Mouse (Mus musculus) limb, embryonic 11.5 days (tissue): ENCODE data around the gene Tsfm. TPM values are rescaled to one million over a fixed set of nuclear protein-coding genes. Genes with fewer than 3 reads are reported as not detected.
"Not testable (repeated sequence)": the region's sequence is repeated elsewhere in the genome, so short reads cannot be mapped to it uniquely, and the experiment has no call there.

Experiments used
- ATAC-seq: fragments of 200-750 bp; cut with Nextera tagmentation; 2 replicates; pipeline ENCODE4 v1.8.0; 2017; ENCODE audit warnings: low read depth; ENCODE audit not compliant: insufficient number of reproducible peaks, low FRiP score, low TSS enrichment
- DNase-seq: peaks from one replicate; pipeline ENCODE4 v3.0.0-alpha.2; 2015; ENCODE audit warnings: low spot score
- H3K27ac ChIP-seq: fragments of 300-500 bp; sonication (generic); replicated peaks from 2 replicates; pipeline ENCODE4 v1.5.1; 2014; ENCODE audit warnings: low read depth, mild to moderate bottlenecking, low read length
- H3K27me3 ChIP-seq: fragments of 300-500 bp; sonication (generic); 2 replicates; pipeline ENCODE4 v1.6.1; 2014; ENCODE audit warnings: mild to moderate bottlenecking, low read length, mixed read lengths; ENCODE audit not compliant: control insufficient read depth, insufficient read depth
- H3K36me3 ChIP-seq: fragments of 300-500 bp; sonication (generic); 2 replicates; pipeline ENCODE4 v1.6.1; 2014; ENCODE audit warnings: mild to moderate bottlenecking, low read length, moderate library complexity, mixed read lengths; ENCODE audit not compliant: control insufficient read depth, insufficient read depth
- H3K4me1 ChIP-seq: fragments of 300-500 bp; sonication (generic); 2 replicates; pipeline ENCODE4 v1.6.1; 2014; ENCODE audit warnings: low read length, mixed read lengths; ENCODE audit not compliant: control insufficient read depth, insufficient read depth
- H3K4me2 ChIP-seq: fragments of 300-500 bp; sonication (generic); 2 replicates; pipeline ENCODE4 v1.6.1; 2014; ENCODE audit warnings: low read depth, mild to moderate bottlenecking, moderate library complexity; ENCODE audit not compliant: severe bottlenecking
- H3K4me3 ChIP-seq: fragments of 300-500 bp; sonication (generic); 2 replicates; pipeline ENCODE4 v1.5.1; 2014; ENCODE audit warnings: low read depth, low read length
- H3K9ac ChIP-seq: fragments of 300-500 bp; sonication (generic); 2 replicates; pipeline ENCODE4 v1.6.1; 2014; ENCODE audit warnings: mild to moderate bottlenecking, low read length
- H3K9me3 ChIP-seq: fragments of 300-500 bp; sonication (generic); 2 replicates; pipeline ENCODE4 v1.6.1; 2016; ENCODE audit warnings: low read length; ENCODE audit not compliant: control insufficient read depth
- WGBS: fragments of 180-500 bp; shearing (Covaris S2); extraction: QIAGEN DNeasy Blood & Tissue Kit; methylation state at CpG from one replicate; pipeline ENCODE4 v1.1.7; 2014; 5-methylcytosine and 5-hydroxymethylcytosine counted together
- polyA plus RNA-seq: library from polyadenylated mRNA; unstranded; fragments of >200 nt; fragmentation: Nextera tagmentation; extraction: Ambion mirVana; gene quantifications from 2 replicates; pipeline ENCODE4 v1.2.1, GENCODE M21; 2014

The Tsfm gene
- polyA plus RNA-seq, 1 experiment from 2014 or later = 91.8 TPM

- ATAC-seq (no peak), DNase-seq (no peak)
- Histone ChIP-seq H3K4me2 (peak overlapping the region; percentile 89), H3K27ac (peak overlapping the region; percentile 56; the same call in 1 of the 2 replicates), H3K9ac (peak overlapping the region; percentile 73), H3K4me3 (peak overlapping the region; percentile 66), H3K4me1 (peaks cover 11% of the 10 kb centered on the region), H3K27me3 (no peaks in the 10 kb centered on the region), H3K36me3 (peaks cover 32% of the 10 kb centered on the region), H3K9me3 (no peaks in the 10 kb centered on the region)
- 80% methylated on average over 9 of the region's 9 CpGs for WGBS
Measured at GRCm38 (mm10) chr10:127068360-127069038, 37.9 kb upstream of the Tsfm start.

DNA sequence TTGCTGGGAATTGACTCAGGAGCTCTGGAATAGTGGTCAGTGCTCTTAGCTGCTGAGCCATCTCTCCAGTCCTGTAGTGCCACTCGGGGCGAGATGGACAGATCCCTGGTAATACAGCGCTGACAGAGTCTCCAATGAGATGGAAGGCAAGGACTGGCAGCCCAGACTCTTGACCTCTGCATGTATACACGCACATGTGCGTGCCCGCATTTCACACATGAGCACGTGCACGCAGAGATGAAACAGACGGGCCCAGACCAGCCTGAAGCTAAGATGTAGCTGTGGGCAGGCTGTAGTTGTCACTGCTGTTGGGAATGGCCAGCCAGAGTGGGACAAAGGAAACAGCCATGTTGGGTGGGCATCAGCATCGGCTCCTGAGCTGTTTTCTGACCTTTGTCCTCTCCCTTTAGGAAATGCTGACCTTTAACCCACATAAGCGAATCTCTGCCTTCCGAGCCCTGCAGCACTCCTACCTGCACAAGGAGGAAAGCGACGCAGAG lies 35.9 kb upstream of the Tsfm start:
- H3K4me1 ChIP-seq = peaks cover 11% of the 10 kb centered on the region
- no peak for DNase-seq
- H3K27ac ChIP-seq = no peak overlapping the region

DNA sequence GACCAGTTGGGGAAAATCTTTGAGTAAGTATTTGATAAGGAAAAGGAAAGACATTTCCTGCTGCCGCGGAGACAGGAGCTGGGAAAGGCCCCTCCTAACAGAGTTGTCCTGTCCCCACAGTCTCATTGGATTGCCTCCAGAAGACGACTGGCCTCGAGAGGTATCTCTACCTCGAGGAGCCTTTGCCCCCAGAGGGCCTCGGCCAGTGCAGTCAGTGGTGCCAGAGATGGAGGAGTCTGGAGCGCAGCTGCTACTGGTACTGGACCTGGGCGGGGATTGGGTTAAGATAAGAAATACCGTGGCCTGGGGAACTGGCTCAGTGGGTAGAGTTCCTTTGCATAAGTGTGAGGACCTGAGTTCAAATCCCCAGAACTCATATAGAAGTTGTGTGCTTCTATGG lies 35.3 kb upstream of the Tsfm start:
- no peak for ATAC-seq
- Histone ChIP-seq H3K36me3 (peaks cover 32% of the 10 kb centered on the region), H3K27me3 (peaks cover 2% of the 10 kb centered on the region; the same call in 1 of the 2 replicates), H3K4me2 (no peak overlapping the region), H3K9me3 (no peaks in the 10 kb centered on the region), H3K9ac (no peak overlapping the region), H3K27ac (no peak overlapping the region), H3K4me3 (no peak overlapping the region), H3K4me1 (peaks cover 11% of the 10 kb centered on the region)
- 86% methylated on average over 9 of the region's 9 CpGs for WGBS
- DNase-seq = no peak

More for the DNA sequence above, 35.9 kb upstream of the Tsfm start:
- no peaks in the 10 kb centered on the region for H3K9me3 ChIP-seq
- no peak overlapping the region for H3K4me3 ChIP-seq
- no peak for ATAC-seq
- H3K27me3 ChIP-seq = 0 out of 2 replicates have a peak, but pooled peaks cover 2% of the 10 kb centered on the region
- H3K9ac ChIP-seq = no peak overlapping the region
- peaks cover 32% of the 10 kb centered on the region for H3K36me3 ChIP-seq
- 91% methylated on average over 14 of the region's 14 CpGs for WGBS
- H3K4me2 ChIP-seq = peak overlapping the region; percentile 8; the same call in 1 of the 2 replicates

DNA sequence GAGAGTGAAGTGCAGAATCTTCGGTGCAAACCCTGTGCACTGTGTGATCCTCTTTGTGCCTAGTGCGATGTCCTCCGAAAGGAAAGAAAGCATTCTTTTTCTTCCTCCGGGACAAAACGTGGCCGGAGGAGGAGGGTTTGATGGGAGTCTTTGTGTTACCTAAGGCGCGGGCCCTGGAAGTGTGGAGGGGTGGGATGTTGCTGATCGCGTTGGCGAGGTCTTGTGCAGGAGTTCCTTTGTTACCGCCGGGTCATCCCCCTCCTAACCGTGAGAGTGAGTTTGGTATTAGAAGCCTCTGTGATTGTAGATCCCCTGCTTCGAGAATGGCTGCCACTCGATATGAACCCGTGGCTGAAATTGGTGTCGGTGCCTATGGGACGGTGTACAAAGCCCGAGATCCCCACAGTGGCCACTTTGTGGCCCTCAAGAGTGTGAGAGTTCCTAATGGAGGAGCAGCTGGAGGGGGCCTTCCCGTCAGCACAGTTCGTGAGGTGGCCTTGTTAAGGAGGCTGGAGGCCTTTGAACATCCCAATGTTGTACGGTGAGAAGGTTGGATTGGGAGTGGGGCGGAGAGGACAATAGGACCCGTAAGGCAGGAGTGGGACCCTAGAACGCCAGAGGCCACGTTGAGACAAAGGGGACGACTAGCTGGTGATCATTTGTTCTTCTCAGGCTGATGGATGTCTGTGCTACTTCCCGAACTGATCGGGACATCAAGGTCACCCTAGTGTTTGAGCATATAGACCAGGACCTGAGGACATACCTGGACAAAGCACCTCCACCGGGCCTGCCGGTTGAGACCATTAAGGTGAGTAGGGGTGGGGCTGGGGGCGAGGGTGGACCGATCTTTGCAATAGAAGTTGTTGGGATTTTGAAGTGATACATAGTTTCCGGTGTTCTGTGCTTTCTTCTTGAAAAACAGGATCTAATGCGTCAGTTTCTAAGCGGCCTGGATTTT lies 33.6 kb upstream of the Tsfm start:
- ATAC-seq = no peak

GRCm38 (mm10) chr10:127063239-127063872 lies 32.7 kb upstream of the Tsfm start, which contains the start of gene Cdk4:
TSS of gene Cdk4 (plus strand) at chr10:127063534.
- under 1% methylated on average over 46 of the region's 46 CpGs for WGBS
- Histone ChIP-seq H3K27ac (peak within 1 kb of the TSS; percentile 82), H3K4me3 (peak within 1 kb of the TSS; percentile 77), H3K36me3 (peaks cover 32% of the 10 kb centered on the region), H3K9me3 (no peaks in the 10 kb centered on the region), H3K9ac (peak within 1 kb of the TSS; percentile 98), H3K4me2 (peak within 1 kb of the TSS; percentile 76), H3K27me3 (peaks cover 20% of the 10 kb centered on the region), H3K4me1 (peaks cover 16% of the 10 kb centered on the region)
- DNase-seq (peak; percentile 99), ATAC-seq (peak; percentile 94)

More for the DNA sequence above, 33.6 kb upstream of the Tsfm start:
- H3K4me1 ChIP-seq = peaks cover 13% of the 10 kb centered on the region
- WGBS = 16% methylated on average over 37 of the region's 37 CpGs
- H3K9me3 ChIP-seq = no peaks in the 10 kb centered on the region
- peak overlapping the region; percentile 76 for H3K4me2 ChIP-seq
- H3K27ac ChIP-seq = peak overlapping the region; percentile 82
- DNase-seq = peak; percentile 67
- H3K4me3 ChIP-seq = peak overlapping the region; percentile 77
- peaks cover 12% of the 10 kb centered on the region for H3K27me3 ChIP-seq
- peak overlapping the region; percentile 98 for H3K9ac ChIP-seq
- H3K36me3 ChIP-seq = peaks cover 32% of the 10 kb centered on the region

- no peak overlapping the region for H3K4me2 ChIP-seq
- peaks cover 17% of the 10 kb centered on the region for H3K4me1 ChIP-seq
- no peak overlapping the region for H3K4me3 ChIP-seq
- no peak overlapping the region for H3K9ac ChIP-seq
- H3K27ac ChIP-seq = no peak overlapping the region
- peaks cover 26% of the 10 kb centered on the region for H3K36me3 ChIP-seq
- DNase-seq (no peak), ATAC-seq (no peak)
- no peaks in the 10 kb centered on the region for H3K9me3 ChIP-seq
- peaks cover 21% of the 10 kb centered on the region for H3K27me3 ChIP-seq
- WGBS = 82% methylated on average over 5 of the region's 5 CpGs
Measured at GRCm38 (mm10) chr10:127062503-127062902, 31.9 kb upstream of the Tsfm start.

DNA sequence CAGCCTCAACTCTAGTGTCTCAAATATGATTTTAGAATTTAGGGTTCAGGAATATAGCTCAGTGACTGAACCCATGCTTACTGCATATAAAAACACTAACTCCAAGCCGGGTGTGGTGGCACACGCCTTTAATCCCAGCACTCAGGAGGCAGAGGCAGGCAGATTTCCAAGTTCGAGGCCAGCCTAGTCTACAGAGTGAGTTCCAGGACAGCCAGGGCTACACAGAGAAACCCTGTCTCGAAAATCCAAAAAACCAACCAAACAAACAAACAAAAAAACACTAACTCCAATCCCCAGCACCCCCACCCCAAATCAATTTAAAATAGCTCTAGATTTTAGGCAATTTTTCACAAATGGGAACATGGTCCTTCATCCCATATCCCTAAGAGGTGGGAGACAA lies 31.5 kb upstream of the Tsfm start:
- 79% methylated on average over 4 of the region's 4 CpGs for WGBS
- Histone ChIP-seq H3K4me1 (peaks cover 17% of the 10 kb centered on the region), H3K36me3 (peaks cover 22% of the 10 kb centered on the region), H3K27me3 (peaks cover 21% of the 10 kb centered on the region)
- not testable (repeated sequence) for H3K4me3 ChIP-seq, H3K27ac ChIP-seq, DNase-seq, H3K9ac ChIP-seq, H3K9me3 ChIP-seq, ATAC-seq, H3K4me2 ChIP-seq

GRCm38 (mm10) chr10:127061513-127061912 lies 30.9 kb upstream of the Tsfm start:
- DNase-seq (no peak), ATAC-seq (no peak)
- Histone ChIP-seq H3K36me3 (peaks cover 18% of the 10 kb centered on the region), H3K27me3 (peaks cover 21% of the 10 kb centered on the region), H3K9ac (no peak overlapping the region), H3K27ac (no peak overlapping the region), H3K9me3 (no peaks in the 10 kb centered on the region), H3K4me3 (no peak overlapping the region), H3K4me1 (peaks cover 17% of the 10 kb centered on the region), H3K4me2 (no peak overlapping the region)
- WGBS = 81% methylated on average over 2 of the region's 2 CpGs
